Mouse (Mus musculus) layer of hippocampus, postnatal 14 days (tissue): ENCODE results near the gene Ninj2. TPM values are rescaled to one million over a fixed set of nuclear protein-coding genes. Genes with fewer than 3 reads are reported as not detected.
"Not testable (repeated sequence)": the region's sequence is repeated elsewhere in the genome, so short reads cannot be mapped to it uniquely, and the experiment has no call there.

Experiments used
- DNase-seq, 2 experiments: peaks; one replicate each; pipeline ENCODE4 v3.0.0; 2021 to 2022; ENCODE audit warnings: low spot score in 2 of 2, mixed read lengths in 1 of 2
- long read RNA-seq, 2 experiments: library from polyadenylated mRNA; stranded (forward); transcript quantifications; one replicate each; pipeline ENCODE4 v2.0.0; 2021
- total RNA-seq, 2 experiments: library from RNA; stranded (reverse); gene quantifications; 2 replicates each; pipeline ENCODE4 v1.2.3; 2021

Gene Ninj2
- under 1 TPM; 0.69 to 0.81 TPM for total RNA-seq
- long read RNA-seq, experiment 1 = 0 reads
- long read RNA-seq, experiment 2, partial matches to known transcripts = 0 of 2 reads
- long read RNA-seq, experiment 2, other reads (novel, unspliced or antisense) = 1 of 2 reads

DNA sequence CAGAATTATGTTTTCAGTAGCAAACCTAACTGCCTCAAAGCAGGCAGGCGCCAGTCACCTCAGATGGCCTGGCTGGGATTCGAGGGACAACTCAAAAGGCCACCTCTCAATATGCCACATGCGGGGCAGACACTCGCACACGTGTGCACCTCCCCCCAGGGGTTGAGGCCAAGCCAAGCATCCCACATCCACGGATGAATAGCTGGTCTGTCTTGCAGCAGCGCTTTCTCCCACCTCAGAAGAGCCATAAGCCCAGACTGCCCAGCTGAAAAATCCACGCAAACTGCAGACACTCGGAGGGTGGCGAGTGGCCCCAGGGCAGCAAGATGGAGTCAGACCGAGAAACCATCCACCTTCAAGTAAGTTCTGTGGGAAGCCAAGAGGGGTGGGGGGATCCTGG lies at the start of gene Ninj2:
TSS of gene Ninj2 (plus strand) at position 251 of the 400 bp plus-strand sequence.
- no peak for DNase-seq

DNA sequence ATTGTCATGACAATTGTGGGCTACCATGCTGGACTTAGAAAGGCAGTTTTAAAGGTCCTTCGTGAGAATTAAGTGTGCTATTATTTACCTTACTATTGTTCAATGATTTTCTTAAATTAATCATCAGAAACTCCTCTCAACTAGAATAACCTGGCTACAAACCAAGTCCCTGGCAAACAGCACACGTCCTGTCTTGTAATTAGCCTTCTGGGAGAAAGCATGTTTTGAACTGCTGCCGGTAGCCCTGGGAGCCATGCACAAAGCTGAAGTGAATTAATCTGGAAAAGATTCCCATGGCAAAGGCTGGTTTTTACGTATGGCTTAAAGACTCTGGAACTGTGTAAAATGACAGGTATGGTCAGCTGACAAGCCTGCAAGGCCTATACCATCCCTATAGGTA lies 47.7 kb upstream of the Ninj2 start:
- no peak for DNase-seq

DNA sequence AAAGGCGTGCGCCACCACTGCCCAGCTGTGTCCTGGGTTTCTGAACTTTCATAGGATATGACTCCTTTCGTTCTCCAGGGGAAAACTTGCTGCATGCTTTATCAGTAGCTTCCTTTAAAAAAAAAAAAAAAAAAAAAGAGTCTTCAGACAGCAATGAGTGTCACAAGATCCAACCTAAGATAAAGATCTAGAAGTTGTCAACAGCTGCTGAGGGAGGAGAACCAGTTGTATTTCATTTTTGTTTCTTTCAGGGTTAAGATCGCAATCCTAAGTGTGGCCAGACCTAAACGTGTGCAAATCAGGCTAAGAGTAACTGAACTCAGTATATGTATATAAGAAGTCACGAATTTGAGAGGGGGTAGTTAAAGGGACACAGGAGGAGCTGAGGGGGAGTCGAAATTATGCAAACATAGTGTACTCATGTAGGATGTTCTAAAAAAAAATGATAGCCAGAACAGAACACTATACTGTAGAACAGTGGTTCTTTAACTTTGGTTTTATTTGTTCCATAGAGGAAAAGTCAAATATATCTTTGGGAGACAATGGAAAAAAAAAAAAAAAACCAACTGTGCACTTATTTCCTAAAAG lies 45.4 kb upstream of the Ninj2 start:
- no peak for DNase-seq

DNA sequence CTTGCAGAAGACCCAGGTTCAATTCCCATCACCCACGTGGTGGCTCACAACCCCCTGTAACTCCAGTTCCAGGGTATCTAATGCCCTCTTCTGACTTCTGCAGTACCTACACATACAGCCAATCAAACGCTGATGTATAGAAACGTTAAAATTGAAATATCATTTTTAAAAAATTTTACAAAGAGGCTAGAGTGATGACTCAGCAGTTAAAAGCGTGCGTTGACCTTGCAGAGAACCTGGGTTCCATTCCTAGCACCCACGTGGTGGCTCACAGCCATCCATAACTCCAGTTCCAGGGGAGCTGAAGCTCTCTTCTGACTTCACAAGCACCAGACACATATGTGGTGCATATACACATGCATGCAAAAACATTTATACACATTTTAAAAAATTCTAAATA lies 38.7 kb upstream of the Ninj2 start:
- DNase-seq = no peak

DNA sequence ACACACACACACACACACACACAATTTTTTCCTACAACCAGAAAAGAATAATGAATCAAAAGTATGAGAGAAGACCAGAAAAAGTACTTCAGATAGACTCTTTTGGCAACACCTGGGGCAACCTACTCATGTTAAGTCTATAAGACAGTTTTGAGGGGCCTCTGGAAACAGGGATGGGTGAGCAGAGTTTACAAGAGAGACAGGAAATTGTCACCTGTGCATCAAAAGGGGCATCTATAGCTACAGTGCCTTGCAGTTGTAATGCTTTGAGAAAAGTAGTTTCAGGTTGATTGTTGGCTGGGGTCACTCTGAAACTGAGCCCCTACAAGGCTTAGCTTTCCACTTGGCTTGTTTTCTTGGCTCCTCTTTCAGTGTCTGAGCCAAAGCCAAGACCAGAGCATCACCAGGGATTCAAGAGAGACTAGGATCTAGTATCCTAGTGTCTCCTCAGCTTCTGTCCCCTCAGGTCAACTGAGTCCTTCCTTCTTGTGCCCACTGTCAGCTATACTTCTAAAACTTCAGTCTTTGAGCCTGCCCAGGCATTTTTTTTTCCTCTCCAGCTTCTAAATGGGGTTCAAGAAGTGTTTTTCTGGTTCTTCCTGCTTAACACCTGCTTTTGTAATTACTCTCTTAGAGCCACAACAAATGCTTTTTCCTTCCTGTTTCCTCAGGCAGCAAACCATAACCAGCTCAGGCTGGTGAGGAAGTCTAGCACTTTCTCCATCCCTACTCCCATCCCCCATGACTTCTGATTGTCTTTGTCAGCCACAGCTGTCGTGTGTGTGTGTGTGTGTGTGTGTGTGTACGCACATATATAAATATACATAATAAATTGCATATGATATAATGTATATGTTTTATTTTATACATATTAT lies 37.2 kb upstream of the Ninj2 start:
- no peak for DNase-seq

DNA sequence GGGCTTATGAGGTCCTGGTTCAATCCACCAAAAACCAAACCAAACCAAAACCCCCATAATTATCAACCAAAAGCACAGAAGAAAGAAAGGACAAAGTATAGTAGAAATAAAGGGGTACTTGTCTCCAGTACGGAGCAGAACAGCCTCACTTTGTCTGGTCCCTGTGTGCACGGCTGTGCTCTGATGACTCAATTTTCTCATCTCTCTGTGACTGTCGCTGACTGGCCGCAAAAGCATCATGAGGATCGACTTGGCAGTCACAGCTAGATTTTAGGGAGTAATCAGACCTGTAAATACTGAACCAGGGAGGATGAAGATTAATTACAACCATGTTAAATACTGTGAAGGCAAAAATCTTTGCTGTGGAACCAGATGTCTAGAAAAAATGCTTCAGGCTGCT lies 30.2 kb upstream of the Ninj2 start:
- no peak for DNase-seq

DNA sequence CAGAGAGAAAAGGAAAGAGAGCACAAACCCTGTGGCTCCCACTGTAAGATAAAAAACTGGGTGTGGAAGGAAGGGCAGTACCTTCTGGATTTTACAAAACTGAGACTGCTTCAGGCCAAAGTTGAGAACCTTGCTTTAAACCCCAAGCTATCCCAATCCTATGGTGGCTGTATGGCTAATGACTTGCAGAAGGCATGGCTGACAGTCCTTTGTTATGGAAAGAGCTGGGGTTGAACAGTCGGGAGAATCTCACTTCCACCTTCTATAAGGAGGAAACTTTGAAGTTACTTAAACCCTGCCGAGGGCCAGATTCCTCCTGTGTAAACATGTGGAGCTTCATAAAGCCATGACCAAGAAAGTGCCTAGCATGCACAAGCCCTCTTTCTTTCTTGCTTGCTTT lies 28.5 kb upstream of the Ninj2 start:
- DNase-seq = no peak

DNA sequence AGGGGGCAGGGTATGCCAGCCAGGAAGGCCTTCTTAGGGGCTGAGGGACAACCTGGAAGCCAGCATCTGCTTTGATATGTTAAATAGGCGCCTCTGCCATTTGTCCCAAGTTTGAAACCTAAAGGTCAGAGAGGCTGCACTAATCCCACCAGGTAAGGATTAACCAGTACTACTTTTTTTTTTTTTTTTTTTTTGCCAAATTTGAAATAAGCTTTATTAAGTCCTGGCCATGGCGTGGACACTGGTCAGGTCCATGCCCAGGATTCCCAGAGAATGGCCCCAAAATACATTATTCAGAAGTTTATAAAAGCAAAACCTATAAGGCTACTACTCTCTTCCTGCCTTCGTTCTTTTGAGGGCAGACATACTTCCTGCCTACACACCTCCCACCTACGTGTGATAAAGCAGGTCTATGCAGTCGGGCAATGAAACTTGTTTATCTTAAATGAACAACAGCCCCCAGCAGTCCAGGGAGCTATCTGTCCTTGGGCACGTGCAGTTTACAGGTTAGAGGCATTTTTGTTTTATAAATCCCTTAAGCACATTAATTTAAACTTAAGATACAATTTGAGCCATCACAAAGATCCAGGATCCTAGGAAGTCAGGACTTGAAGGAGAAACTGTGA lies 27.5 kb upstream of the Ninj2 start:
- DNase-seq = no peak

DNA sequence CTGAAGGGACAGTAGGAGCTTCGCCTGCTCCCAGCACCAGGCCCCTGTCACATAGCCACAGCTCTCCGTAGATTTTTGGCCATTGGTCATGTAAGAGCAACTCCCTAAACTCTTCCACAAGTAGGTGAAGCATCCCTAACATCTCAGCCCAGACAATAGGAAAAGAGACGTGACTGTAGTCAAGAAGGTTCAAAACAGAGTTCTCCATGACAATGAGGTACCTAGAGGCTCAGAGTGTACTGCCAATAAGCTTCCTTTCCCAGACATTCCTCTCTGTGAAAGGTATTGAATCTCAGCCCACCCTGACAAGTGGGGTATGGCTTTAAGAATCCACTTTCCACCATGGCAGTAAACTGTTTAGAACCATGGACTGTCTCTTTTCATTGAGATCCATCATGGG lies 23.6 kb upstream of the Ninj2 start:
- DNase-seq = no peak

DNA sequence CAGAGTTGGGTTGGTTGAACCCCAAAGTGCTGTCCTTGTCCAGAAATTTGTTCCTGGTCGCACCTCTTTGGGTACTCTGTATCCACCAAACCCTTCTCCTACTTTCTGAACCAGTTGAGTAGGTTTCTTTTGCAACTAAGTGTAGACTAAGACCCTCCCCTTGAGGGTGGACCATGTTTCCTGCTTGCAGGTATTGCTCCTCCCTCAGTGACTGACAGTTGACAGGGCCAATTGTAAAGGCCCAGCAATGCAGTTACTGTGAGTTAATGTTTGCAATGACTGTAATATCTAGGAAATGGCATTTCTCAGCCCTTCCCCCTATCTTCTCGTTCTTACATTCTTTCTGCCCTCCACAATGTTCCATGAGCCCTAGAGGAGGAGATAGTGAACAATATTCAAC lies 20.5 kb upstream of the Ninj2 start:
- DNase-seq = no peak

DNA sequence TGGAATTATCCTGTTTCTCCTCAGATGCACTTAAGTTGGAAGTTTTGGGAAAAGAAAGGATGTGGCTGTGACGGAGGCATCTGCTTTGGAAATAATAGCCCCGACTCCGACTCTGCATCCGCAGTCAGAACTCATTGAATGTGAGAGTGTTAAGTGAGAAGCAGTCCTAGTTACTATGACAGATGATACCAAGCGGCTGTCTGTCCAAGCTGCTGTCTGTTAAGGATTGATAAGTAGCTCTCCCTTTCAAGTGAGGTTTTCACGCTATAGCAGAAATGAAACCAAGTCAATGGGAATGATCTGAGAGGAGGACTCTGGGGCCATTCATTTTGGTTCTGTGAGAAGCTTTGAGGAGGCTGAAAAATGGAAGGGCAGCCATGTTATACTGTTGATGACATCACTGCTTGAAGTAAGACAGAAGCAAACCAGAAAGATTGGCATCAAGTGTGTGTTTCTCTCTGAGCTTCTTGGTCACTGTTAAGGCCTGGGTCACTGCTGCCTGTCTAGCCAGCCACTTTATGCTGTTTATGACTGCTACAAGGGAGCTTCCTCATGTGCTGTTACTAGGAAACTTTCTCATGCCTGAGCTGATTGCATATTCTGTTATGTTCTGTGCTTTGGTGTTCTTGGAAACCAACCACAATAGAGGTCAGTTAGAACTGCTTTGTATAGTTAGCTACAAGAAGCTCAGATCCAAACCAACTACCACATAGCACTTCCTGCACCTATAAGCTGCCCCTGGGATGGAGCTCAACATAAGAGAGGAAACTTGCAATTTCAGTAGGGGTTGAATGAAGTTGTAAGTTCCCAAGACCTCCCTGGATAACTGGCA lies 16.3 kb upstream of the Ninj2 start:
- no peak for DNase-seq

DNA sequence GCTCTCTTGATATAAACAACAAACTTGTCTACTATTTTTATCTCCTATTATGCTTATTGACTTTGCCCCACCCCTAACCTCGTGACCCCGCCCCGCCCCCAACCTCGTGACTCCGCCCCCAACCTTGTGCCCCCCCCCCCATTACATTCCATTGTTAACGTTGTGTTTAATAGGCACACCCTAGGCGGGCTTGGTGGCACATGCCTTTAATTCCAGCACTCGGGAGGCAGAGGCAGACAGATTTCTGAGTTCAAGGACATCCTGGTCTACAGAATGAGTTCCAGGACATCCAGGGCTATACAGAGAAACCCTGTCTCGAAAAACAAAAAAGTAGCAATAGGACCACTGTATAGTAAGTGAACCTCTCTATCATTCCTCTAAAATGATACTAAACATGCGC lies 13.6 kb upstream of the Ninj2 start:
- DNase-seq = no peak

DNA sequence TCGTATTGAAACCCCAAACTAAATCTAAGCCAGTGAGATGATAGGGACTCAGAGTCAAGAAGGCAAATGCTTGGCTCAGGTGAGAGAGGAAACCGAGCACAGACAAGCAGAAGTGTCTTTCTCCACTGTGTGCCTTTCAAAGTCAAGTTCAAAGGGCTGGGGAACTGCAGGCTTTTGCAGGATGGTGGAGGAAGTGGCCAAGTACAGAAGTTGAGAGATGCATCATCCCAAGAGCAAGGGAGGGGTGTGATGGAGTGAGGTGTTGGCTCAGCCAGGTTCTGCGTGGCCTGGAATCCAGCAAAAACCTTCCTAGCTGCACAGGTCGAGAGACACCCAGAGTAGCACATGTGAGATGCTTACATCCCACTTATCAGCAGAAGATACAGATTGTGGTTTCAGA lies 11.6 kb upstream of the Ninj2 start:
- no peak for DNase-seq

DNA sequence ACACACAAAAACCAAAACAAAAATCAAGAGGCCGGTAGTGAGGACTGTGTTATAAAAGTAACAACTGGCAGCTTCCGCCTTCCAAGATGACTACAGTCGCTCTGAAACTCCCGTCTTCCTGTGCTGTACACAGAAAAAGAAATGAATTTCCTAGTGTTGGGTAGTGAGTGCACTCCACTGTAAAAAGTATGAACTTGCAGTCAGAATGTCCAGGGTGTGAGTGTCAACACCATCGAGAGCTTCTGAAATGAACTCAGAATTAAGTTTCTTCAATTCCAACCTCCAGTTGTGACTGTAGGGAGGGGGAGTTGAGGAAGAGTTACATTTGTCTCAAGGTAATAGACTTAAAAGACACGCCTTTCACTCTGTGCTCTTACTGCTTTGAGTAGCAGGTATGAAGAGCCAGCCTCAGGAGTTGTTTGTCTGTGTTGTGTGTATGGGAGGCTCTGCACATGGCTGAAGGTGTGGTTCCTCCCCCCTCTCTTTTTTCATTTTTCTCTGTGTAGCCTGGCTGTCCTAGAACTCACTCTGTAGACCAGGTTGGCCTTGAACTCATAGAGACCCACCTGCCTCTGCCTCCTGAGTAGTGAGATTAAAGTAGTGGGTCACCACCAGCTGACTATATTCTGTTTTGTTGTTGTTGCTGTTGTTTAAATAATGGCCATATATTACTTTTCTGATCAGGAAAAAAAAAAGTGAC lies 10.7 kb upstream of the Ninj2 start:
- no peak for DNase-seq

DNA sequence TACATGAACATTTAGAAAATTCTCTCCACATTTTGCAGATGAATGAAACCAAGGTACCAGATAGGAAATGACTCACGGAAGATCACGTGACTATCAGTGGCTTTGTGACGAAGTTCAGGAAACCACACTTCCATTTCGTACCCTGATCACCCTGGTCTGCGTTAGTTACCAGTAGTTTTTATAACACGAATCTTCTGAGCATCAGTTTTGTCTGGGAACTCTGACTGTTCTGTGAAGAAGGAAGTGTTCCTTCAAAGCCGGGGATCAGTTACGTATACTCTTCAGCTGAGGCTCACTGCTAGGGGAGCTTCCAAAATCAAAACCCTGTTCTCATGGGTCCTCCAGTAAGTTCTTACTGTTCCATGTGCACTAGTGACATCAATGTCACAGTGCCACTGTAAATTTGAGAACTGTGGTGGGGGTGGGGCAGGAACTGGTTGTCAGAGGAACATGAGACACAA lies 10.2 kb upstream of the Ninj2 start:
- DNase-seq = no peak

DNA sequence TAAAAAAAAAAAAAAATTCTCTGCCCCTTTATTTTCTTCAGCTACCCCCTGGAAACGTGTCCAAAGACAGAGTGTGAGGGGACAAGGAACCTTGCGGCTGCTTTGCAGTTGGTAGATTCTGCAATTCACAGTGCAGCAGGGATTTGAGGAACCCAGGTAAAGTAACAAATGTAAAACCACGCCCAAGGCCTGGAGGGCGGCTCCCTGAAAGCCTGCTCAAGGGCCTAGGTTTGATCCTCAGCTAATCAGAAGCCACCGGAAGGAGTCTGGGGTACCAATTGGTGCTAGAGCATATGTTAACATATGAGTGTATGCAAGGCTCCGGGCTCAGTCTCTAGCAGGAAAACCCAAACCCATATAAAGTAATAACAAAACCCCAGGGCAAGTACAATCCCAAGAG lies 9.7 kb upstream of the Ninj2 start:
- no peak for DNase-seq

DNA sequence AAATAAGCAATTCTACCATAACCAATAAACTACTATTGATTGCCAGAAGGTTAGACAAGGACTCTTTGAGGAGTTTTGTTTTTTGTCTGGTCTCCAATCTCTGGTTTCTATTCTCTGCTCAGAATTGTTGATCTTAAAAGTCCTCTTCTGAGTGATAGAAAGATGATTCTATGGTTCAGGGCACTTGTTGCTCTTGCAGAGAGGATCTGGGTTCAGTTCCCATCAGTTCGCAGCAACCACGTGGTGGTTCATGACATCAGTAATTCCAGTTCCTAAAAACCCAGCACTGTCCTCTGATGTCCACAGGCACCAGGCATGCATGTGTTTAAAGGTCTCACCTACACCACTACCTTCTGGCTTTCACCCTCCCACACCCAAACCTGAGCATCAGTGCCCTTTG lies 8.2 kb upstream of the Ninj2 start:
- no peak for DNase-seq

DNA sequence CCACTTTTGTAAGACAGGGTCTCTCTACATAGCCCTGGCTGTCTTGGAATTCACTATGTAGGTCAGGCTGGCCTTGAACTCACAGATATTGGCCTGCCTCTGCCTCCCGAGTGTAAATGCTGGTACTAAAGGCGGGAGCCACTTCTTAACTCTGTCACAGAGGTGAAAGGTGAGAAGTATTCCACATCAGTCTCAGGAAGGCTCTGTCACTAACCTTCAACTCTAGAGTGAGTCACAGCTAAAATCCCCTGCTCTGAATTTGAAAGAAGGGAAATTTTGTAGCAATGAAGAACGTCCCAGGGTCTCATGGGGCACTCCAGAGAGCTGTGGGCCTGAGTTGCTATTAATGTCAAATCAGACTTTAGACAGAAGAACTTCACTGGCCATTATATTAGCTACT lies 7.3 kb upstream of the Ninj2 start:
- DNase-seq = no peak

DNA sequence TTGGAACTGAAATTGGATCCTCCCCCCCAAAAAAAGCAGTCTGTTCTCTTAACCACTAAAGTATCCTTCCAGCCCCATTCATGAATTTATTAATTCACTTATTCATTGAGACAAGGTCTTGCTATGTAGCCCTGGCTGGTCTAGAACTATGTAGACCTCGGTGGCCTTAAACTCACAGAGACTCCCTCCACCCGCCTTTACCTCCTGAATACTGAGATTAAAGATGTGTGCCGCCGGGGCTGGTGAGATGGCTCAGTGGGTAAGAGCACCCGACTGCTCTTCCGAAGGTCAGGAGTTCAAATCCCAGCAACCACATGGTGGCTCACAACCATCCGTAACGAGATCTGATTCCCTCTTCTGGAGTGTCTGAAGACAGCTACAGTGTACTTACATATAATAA lies 6.1 kb upstream of the Ninj2 start:
- not testable (repeated sequence) for DNase-seq

DNA sequence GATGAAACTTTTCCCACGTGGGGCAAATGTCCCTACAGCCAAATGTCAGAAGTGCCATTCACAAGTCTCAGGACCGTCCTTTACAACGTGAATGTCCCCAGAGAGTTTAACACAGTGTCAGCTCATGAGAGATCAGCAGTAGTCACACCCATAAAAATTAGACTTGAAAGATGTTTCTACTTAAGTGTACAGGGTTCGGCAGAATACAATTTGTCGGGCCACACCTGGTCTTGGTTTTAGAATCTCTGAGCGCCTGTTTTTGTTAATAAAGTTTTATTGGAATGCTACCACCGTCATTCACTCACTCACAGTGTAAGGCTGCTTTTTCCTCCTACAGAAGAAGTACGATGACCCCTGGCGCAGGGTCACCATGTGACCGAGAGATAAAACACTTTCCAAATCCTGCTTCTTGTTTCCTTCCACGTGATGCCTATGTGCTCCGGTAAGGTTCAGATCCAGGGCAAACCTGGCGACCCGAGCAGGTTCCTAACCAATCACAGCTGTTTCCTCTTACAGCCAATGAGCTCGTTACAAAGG lies 2.4 kb upstream of the Ninj2 start:
- DNase-seq = no peak
